Mouse (Mus musculus) left cerebral cortex, adult 18-20 months (tissue): ENCODE measurements at regions not wholly inside any gene's neighbourhood (a gene's known extent, or its start where the extent isn't known, plus 50 kb on each side); places are given as distances from the start of the nearest gene placed in this dataset.
"Not testable (repeated sequence)": the region's sequence is repeated elsewhere in the genome, so short reads cannot be mapped to it uniquely, and the experiment has no call there.

Experiments used
- DNase-seq, 2 experiments: peaks; one replicate each; pipeline ENCODE4 v3.0.0; 2021 to 2022; ENCODE audit warnings: low spot score in 2 of 2, mixed read lengths in 1 of 2

- DNase-seq, result no peak
Measured at GRCm38 (mm10) chr3:8206623-8207404, 1403.1 kb downstream of the Zfp704 start.

- no peak for DNase-seq
Measured at GRCm38 (mm10) chr3:8163030-8163429, 1446.9 kb downstream of the Zfp704 start.

GRCm38 (mm10) chr3:8161997-8162756, 1447.7 kb downstream of the Zfp704 start:
- DNase-seq, result no peak

GRCm38 (mm10) chr3:8143016-8143415, 1466.9 kb downstream of the Zfp704 start:
- DNase-seq, result no peak

- no peak for DNase-seq
Measured at GRCm38 (mm10) chr3:8142190-8142589, 1467.7 kb downstream of the Zfp704 start.

GRCm38 (mm10) chr3:8141664-8142084, 1468.2 kb downstream of the Zfp704 start:
- no peak for DNase-seq

- DNase-seq, result not testable (repeated sequence)
Measured at GRCm38 (mm10) chr3:8123641-8124040, 1486.2 kb downstream of the Zfp704 start.

- no peak for DNase-seq
Measured at GRCm38 (mm10) chr3:8123141-8123540, 1486.7 kb downstream of the Zfp704 start.

GRCm38 (mm10) chr3:8098291-8098690, 1478.0 kb upstream of the 1700008P02Rik start:
- DNase-seq, result no peak

- no peak for DNase-seq
Measured at GRCm38 (mm10) chr3:8084749-8085148, 1464.5 kb upstream of the 1700008P02Rik start.

GRCm38 (mm10) chr3:8053711-8054110, 1433.5 kb upstream of the 1700008P02Rik start:
- no peak for DNase-seq

- DNase-seq, result peak; percentile 60 to 68
Measured at GRCm38 (mm10) chr3:8051167-8051566, 1430.9 kb upstream of the 1700008P02Rik start.

GRCm38 (mm10) chr3:8049706-8050105, 1429.5 kb upstream of the 1700008P02Rik start:
- no peak for DNase-seq

GRCm38 (mm10) chr3:8046348-8046747, 1426.1 kb upstream of the 1700008P02Rik start:
- DNase-seq, result no peak

GRCm38 (mm10) chr3:8036697-8037096, 1416.5 kb upstream of the 1700008P02Rik start:
- no peak for DNase-seq

GRCm38 (mm10) chr3:8035091-8035729, 1415.0 kb upstream of the 1700008P02Rik start:
- DNase-seq, result no peak

GRCm38 (mm10) chr3:8026325-8027017, 1406.2 kb upstream of the 1700008P02Rik start:
- no peak for DNase-seq

GRCm38 (mm10) chr3:8022654-8023053, 1402.4 kb upstream of the 1700008P02Rik start:
- no peak for DNase-seq

GRCm38 (mm10) chr3:8017489-8017888, 1397.2 kb upstream of the 1700008P02Rik start:
- DNase-seq, result no peak

- DNase-seq, result no peak
Measured at GRCm38 (mm10) chr3:8016945-8017344, 1396.7 kb upstream of the 1700008P02Rik start.

- no peak for DNase-seq
Measured at GRCm38 (mm10) chr3:8009966-8010365, 1389.7 kb upstream of the 1700008P02Rik start.
